Mouse (Mus musculus): ENCODE measurements around the gene Neurl2. TPM values are rescaled to one million over a fixed set of nuclear protein-coding genes. Genes with fewer than 3 reads are reported as not detected.
"Not testable (repeated sequence)": the region's sequence is repeated elsewhere in the genome, so short reads cannot be mapped to it uniquely, and the experiment has no call there.

Neurl2 gene
- polyA plus RNA-seq, 1 experiment from 2014 or later, result 6.6 TPM

DNA sequence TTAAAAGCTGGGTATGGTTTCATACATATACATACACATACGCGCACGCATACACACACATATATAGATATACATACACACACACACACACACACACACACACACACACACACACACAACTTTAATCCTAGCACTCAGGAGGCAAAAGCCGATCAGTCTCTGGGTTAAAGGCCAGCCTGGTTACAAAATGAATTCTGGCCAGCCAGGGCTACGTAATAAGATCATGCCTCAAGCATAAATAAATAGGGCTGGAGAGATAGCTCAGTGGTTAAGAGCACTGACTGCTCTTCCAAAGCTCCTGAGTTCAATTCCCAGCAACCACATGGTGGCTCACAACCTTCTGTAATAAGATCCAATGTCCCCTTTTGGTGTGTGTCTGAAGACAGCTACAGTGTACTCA lies 22.3 kb upstream of the Neurl2 start:
- not testable (repeated sequence) for H3K9me3 ChIP-seq; H3K27ac ChIP-seq; H3K36me3 ChIP-seq (replicated peaks); H3K9ac ChIP-seq; ATAC-seq (replicated peaks); H3K4me2 ChIP-seq
- H3K27me3 ChIP-seq (replicated peaks), result peaks cover 38% of the 10 kb centered on the region
- WGBS, result 74% methylated on average over 5 of the region's 5 CpGs
- H3K4me3 ChIP-seq, result peak overlapping the region; percentile 45; the same call in 1 of the 2 replicates
- H3K4me1 ChIP-seq, result peaks cover 22% of the 10 kb centered on the region

DNA sequence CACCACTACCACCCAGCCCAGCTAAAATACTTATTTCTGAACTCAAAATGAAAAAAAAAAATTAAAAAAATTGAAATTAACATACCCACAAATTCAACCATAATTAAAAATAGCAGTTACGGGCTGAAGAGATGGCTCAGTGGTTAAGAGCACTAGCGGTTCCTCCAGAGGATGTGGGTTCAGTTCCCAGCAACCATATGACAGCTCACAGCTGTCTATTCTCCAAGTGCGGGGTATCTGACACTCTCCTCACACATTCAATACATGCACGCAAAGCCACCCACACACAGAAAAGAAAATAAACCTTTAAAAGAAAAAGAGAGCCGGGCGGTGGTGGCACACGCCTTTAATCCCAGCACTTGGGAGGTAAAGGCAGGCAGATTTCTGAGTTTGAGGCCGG lies 16.8 kb upstream of the Neurl2 start:
- ATAC-seq (replicated peaks), result no peak
- Histone ChIP-seq H3K9me3 (no peaks in the 10 kb centered on the region), H3K27ac (no peak overlapping the region), H3K27me3 (replicated peaks) (no peaks in the 10 kb centered on the region), H3K4me1 (no peaks in the 10 kb centered on the region), H3K4me3 (no peak overlapping the region), H3K36me3 (replicated peaks) (no peaks in the 10 kb centered on the region), H3K4me2 (no peak overlapping the region), H3K9ac (no peak overlapping the region)
- WGBS, result 87% methylated on average over 8 of the region's 8 CpGs

DNA sequence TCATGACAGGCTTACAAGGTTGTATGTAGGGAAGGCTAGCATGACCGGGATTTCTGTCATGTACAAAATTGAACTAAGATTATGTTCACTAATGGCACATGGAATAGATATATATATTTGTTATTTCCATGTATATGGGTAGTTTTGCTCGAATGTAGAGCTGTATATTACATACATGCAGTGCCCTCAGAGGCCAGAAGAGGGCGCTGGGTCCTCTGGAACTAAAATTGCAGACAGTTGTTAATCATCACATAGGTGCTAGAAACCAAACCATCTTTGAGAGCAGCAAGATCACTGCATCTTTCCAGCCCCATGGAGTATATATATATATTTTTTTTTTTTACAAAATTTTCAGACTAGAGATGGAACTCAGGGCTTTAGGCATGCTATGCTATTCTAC lies 12.5 kb upstream of the Neurl2 start:
- Histone ChIP-seq H3K36me3 (replicated peaks) (no peaks in the 10 kb centered on the region), H3K4me2 (no peak overlapping the region), H3K4me3 (no peak overlapping the region), H3K27me3 (replicated peaks) (no peaks in the 10 kb centered on the region), H3K9ac (no peak overlapping the region), H3K27ac (no peak overlapping the region), H3K4me1 (no peaks in the 10 kb centered on the region), H3K9me3 (no peaks in the 10 kb centered on the region)
- ATAC-seq (replicated peaks), result no peak
- 57% methylated on average over 3 of the region's 3 CpGs for WGBS

DNA sequence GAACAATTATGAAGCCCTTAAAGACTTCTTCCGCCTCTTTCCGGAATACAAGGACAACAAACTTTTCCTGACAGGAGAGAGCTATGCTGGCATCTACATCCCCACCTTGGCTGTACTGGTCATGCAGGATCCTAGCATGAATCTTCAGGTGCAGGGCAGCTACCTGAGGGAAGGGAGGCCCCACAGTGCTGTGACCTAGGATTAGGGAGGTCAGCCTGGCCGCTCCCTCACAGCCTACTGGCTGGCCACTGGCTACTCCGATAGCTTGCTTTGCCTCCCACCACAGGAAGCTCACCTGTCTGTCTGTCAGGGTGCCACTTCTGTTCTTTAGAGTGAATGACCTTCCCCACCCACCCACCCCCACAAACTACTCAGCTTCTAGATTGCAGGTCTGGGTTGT lies 1.9 kb upstream of the Neurl2 start:
- no peak for ATAC-seq (replicated peaks)
- no peaks in the 10 kb centered on the region for H3K27me3 ChIP-seq (replicated peaks)
- H3K36me3 ChIP-seq (replicated peaks), result 0 out of 2 replicates have a peak, but pooled peaks cover 10% of the 10 kb centered on the region
- H3K9me3 ChIP-seq, result no peaks in the 10 kb centered on the region
- peak overlapping the region; percentile 100 for H3K4me2 ChIP-seq
- H3K9ac ChIP-seq, result no peak overlapping the region
- peak overlapping the region; percentile 64; the same call in 1 of the 2 replicates for H3K4me3 ChIP-seq
- H3K4me1 ChIP-seq, result peaks cover 26% of the 10 kb centered on the region
- WGBS, result 90% methylated on average over 4 of the region's 4 CpGs
- H3K27ac ChIP-seq, result no peak overlapping the region

DNA sequence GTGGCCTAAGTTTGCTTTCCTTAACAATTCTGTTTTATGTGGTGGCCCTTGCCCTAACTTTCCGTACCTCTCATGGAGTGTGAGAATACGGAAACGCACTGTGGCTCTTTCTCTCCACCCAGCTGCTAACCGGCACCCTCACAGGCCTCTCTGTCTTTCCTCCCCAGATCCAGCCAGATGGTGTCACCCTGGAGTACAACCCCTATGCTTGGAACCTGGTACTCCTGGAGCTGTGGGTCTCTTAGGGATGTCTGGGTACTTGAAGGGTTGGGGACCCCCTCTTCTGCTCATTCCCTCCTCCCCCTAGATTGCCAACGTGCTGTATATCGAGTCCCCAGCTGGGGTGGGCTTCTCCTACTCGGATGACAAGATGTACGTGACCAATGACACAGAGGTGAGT lies 1.3 kb upstream of the Neurl2 start:
- peak overlapping the region; percentile 75 for H3K9ac ChIP-seq
- H3K4me1 ChIP-seq, result peaks cover 26% of the 10 kb centered on the region
- H3K27me3 ChIP-seq (replicated peaks), result no peaks in the 10 kb centered on the region
- no peak overlapping the region for H3K27ac ChIP-seq
- 0 out of 2 replicates have a peak, but pooled peaks cover 10% of the 10 kb centered on the region for H3K36me3 ChIP-seq (replicated peaks)
- no peaks in the 10 kb centered on the region for H3K9me3 ChIP-seq
- WGBS, result 42% methylated on average over 8 of the region's 8 CpGs
- H3K4me3 ChIP-seq, result peak overlapping the region; percentile 64
- ATAC-seq (replicated peaks), result no peak
- peak overlapping the region; percentile 100 for H3K4me2 ChIP-seq

DNA sequence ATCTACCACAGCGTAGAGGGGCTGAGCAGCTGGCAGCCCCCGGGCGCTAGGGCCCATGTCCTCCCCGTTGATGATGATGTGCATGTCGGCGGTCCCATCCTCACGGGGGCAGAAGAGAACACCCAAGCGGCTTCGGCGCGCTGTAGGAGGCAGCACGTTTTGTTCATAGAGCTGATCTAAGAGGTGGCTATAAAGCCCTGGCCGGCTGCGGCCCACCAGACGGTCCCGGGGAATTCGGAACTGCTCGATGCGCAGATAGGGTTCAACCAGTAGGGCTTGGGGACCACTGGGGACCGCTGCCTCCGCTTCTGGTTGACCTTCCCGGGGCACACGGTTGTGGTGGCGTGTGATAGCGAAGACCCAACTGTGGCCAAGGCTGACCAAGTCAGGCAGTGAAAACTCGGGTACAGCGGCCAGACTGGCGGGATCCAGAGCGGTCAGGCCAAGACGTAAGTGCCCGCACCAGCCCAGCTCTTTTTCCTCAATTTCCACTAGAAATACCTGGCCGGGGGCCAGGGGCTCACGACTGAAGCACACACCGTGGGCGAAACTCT lies 431 bp downstream of the Neurl2 start, which contains the start of gene Ctsa:
TSS of gene Ctsa (plus strand) at position 126 of the 554 bp plus-strand sequence.
- Histone ChIP-seq H3K4me3 (peak within 1 kb of the TSS; percentile 64), H3K4me1 (peaks cover 26% of the 10 kb centered on the region), H3K36me3 (replicated peaks) (no peaks in the 10 kb centered on the region), H3K27me3 (replicated peaks) (no peaks in the 10 kb centered on the region), H3K9ac (peak within 1 kb of the TSS; percentile 75), H3K27ac (peak within 1 kb of the TSS; percentile 82), H3K9me3 (no peaks in the 10 kb centered on the region), H3K4me2 (peak within 1 kb of the TSS; percentile 100)
- ATAC-seq (replicated peaks), result peak; percentile 76
- 1% methylated on average over 35 of the region's 35 CpGs for WGBS

DNA sequence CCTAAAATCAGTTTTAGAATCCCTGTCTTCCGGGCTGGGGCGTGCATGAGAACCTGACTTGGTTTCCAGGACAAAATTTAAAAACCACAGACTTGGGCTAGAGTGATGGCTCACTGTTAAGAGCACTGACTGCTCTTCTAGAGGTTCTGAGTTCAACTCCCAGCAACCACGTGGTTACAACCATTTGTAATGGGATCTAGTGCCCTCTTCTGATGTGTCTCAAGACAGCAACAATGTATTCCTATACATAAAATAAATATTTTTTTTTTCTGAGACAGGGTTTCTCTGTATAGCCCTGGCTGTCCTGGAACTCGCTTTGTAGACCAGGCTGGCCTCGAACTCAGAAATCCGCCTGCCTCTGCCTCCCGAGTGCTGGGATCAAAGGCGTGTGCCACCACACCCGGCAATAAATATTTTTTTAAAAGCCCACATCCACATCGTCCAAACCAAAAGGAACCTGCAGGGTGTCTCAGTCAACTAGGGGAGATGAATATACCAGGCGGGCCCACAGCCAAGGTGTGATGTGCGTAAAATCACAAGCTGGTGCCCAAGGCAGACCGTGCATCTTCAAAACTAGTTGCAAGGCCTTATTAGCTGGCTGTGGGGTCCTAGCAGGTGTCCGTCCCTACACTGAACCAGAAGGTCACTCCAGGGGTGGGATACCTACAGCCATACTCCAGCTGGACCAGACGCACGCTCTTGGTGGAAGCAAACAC lies 1.1 kb downstream of the Neurl2 start:
- no peak for ATAC-seq (replicated peaks)

DNA sequence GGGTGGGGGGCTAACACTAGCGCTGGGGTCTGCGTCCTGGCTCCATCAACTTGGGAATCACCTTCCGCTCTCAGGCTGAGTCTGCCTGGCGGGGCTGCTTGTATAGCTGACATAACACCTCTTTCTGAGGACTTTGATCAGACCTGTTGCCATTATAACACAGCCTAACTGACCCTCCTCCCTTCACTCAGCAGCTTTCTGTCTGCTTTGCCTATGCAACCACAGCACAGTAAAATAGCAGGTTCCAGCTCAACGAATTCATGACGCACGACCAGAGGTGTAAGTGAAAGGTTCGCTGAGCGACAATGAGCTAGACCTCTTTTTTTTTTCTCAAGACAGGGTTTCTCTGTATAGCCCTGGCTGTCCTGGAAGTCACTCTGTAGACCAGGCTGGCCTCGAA lies 2.2 kb downstream of the Neurl2 start:
- no peak overlapping the region for H3K9ac ChIP-seq
- no peak for ATAC-seq (replicated peaks)
- H3K4me3 ChIP-seq, result no peak overlapping the region
- H3K4me2 ChIP-seq, result no peak overlapping the region
- 89% methylated on average over 10 of the region's 10 CpGs for WGBS
- no peak overlapping the region for H3K27ac ChIP-seq
- H3K27me3 ChIP-seq (replicated peaks), result no peaks in the 10 kb centered on the region
- peaks cover 33% of the 10 kb centered on the region for H3K4me1 ChIP-seq
- H3K36me3 ChIP-seq (replicated peaks), result peaks cover 13% of the 10 kb centered on the region
- no peaks in the 10 kb centered on the region for H3K9me3 ChIP-seq

More for the DNA sequence above, 1.1 kb downstream of the Neurl2 start:
- WGBS, result 63% methylated on average over 16 of the region's 16 CpGs
- Histone ChIP-seq H3K9ac (peak overlapping the region; percentile 75), H3K4me1 (peaks cover 26% of the 10 kb centered on the region), H3K27me3 (replicated peaks) (no peaks in the 10 kb centered on the region), H3K4me3 (peak overlapping the region; percentile 64), H3K4me2 (peak overlapping the region; percentile 100), H3K36me3 (replicated peaks) (0 out of 2 replicates have a peak, but pooled peaks cover 4% of the 10 kb centered on the region), H3K9me3 (no peaks in the 10 kb centered on the region), H3K27ac (peak overlapping the region; percentile 82)

DNA sequence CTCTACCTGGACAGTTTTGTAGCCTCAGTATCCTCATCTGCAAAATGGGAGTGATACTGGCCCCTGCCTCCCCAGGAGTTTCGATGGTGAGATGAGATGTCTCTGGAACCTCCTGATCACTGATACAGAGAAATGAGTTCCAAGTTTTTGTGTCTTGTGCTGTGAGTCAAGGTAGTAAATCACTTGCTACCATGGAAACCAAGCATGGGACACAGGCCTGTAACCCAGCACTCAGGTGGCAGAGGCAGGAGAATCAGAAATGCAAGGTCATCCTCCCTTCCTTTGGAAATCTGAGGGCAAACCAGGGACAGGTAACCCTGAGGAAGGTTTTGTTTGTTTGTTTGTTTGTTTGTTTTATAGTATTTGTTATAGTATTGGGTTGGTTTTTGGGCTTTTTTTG lies 4.2 kb downstream of the Neurl2 start:
- H3K36me3 ChIP-seq (replicated peaks), result peaks cover 27% of the 10 kb centered on the region
- WGBS, result 92% methylated on average over 1 of the region's 1 CpGs
- H3K4me1 ChIP-seq, result peaks cover 25% of the 10 kb centered on the region
- no peak overlapping the region for H3K9ac ChIP-seq
- no peak overlapping the region for H3K4me3 ChIP-seq
- no peaks in the 10 kb centered on the region for H3K27me3 ChIP-seq (replicated peaks)
- no peaks in the 10 kb centered on the region for H3K9me3 ChIP-seq
- H3K27ac ChIP-seq, result no peak overlapping the region
- no peak for ATAC-seq (replicated peaks)
- no peak overlapping the region for H3K4me2 ChIP-seq

DNA sequence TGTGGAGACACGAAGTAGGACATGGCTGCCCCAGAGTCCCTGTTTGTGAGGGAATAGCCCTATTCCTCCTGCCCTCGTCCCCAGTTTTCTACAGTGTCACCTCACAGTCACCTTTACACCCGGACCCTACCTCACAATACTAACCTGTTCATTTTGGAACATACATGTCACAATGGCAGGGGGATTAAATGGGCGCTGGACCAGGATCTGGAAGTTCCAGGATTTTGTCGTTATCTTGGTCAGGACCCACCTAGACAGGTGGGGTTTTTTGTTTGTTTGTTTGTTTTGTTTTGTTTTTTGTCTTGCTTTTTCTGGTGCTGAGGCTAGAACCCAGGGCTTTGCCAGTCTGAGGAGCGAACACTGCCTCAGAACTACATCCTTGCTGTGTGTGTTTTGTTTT lies 4.8 kb downstream of the Neurl2 start, which contains the start of gene Spata25:
TSS of gene Spata25 (minus strand) at position 101 of the 400 bp plus-strand sequence.
- Histone ChIP-seq H3K36me3 (replicated peaks) (peaks cover 27% of the 10 kb centered on the region), H3K9me3 (no peaks in the 10 kb centered on the region), H3K4me2 (no peak within 1 kb of the TSS), H3K27ac (no peak within 1 kb of the TSS), H3K4me1 (peaks cover 28% of the 10 kb centered on the region), H3K27me3 (replicated peaks) (no peaks in the 10 kb centered on the region), H3K4me3 (no peak within 1 kb of the TSS), H3K9ac (no peak within 1 kb of the TSS)
- no peak for ATAC-seq (replicated peaks)
- WGBS, result 90% methylated on average over 6 of the region's 6 CpGs

DNA sequence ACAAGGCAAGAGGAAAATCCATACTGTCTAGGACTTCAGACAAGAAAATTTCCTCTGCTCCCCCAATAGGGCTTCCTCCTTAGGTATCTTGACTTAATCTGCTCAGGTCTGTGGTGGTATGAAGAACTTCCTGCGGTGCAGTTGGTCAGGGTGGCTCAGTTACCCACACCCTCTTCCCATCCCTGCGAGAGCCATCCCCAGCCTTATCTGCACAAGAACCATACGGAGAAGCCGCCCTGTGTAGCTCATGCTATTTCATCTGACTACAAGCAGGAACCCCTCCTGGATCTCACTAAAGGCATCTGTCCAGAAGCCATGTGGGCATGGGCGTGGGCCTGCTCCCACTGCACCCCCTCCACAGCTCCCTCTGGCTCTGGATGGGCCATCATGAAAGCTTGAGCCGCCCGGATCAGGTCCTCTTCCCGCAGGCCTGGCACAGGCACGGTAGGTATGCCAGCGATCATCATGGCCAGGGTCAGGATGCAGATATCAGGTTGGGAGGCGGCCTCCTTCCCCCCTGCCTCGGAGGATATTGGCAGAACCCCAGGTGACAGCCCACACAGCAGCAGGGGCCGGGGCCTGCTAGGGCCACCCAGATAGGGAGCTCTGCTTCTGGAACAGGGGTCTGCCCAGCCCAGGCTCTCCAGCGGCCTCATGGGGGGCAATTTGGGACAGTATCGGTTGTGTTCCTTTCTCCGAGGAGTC lies 6.0 kb downstream of the Neurl2 start:
- Histone ChIP-seq H3K36me3 (replicated peaks) (peaks cover 27% of the 10 kb centered on the region), H3K27me3 (replicated peaks) (no peaks in the 10 kb centered on the region), H3K4me2 (no peak overlapping the region), H3K4me1 (peaks cover 25% of the 10 kb centered on the region), H3K9me3 (no peaks in the 10 kb centered on the region), H3K27ac (no peak overlapping the region), H3K4me3 (no peak overlapping the region), H3K9ac (no peak overlapping the region)
- WGBS, result 92% methylated on average over 16 of the region's 16 CpGs
- no peak for ATAC-seq (replicated peaks)

DNA sequence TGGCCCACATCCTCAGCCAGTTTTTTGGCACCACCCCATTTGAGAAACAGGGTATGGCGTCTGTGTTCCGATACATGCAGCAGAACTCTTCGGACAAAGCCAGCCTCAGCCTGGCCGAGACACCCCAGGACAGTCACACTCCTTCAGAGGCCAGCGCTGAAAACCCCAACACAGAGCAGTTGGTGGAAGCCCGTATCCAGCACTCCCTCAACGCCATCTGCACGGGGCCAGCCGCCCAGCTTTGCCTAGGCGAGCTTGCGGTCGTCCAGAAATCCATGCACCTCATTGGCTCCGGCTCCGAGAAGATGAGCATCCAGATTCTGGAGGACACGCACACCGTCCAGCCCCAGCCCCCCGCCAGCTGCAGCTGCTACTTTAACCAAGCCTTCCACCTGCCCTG lies 7.7 kb downstream of the Neurl2 start:
- 94% methylated on average over 17 of the region's 17 CpGs for WGBS
- Histone ChIP-seq H3K9me3 (no peaks in the 10 kb centered on the region), H3K4me3 (no peak overlapping the region), H3K27ac (no peak overlapping the region), H3K27me3 (replicated peaks) (no peaks in the 10 kb centered on the region), H3K36me3 (replicated peaks) (peaks cover 36% of the 10 kb centered on the region), H3K4me1 (peaks cover 29% of the 10 kb centered on the region), H3K4me2 (no peak overlapping the region), H3K9ac (no peak overlapping the region)
- ATAC-seq (replicated peaks), result no peak

Measured in midbrain, embryonic 15.5 days (tissue).